Mouse (Mus musculus) embryonic facial prominence, embryonic 14.5 days (tissue): ENCODE results near the gene Rusc1. TPM values are rescaled to one million over a fixed set of nuclear protein-coding genes. Genes with fewer than 3 reads are reported as not detected.
A peak's percentile ranks its signal among the peaks of the same experiment; 100 is the strongest.

ENCODE experiments used
- ATAC-seq: fragments of 200-750 bp; cut with Nextera tagmentation; 2 replicates; pipeline ENCODE4 v1.8.0; 2017; ENCODE audit warnings: low read depth, moderate number of reproducible peaks, moderate TSS enrichment
- DNase-seq: peaks from one replicate; pipeline ENCODE4 v3.0.0-alpha.2; 2015; ENCODE audit warnings: low spot score
- H3K27ac ChIP-seq: fragments of 300-500 bp; sonication (generic); replicated peaks from 2 replicates; pipeline ENCODE4 v1.5.1; 2014; ENCODE audit warnings: low read depth, mild to moderate bottlenecking, low read length, moderate library complexity
- H3K27me3 ChIP-seq: fragments of 300-500 bp; sonication (generic); replicated peaks from 2 replicates; pipeline ENCODE4 v1.6.1; 2014; ENCODE audit warnings: low read length; ENCODE audit not compliant: control insufficient read depth, insufficient read depth
- H3K36me3 ChIP-seq: fragments of 300-500 bp; sonication (generic); 2 replicates; pipeline ENCODE4 v1.6.1; 2014; ENCODE audit warnings: low read length, mixed read lengths; ENCODE audit not compliant: control insufficient read depth, insufficient read depth
- H3K4me1 ChIP-seq: fragments of 300-500 bp; sonication (generic); 2 replicates; pipeline ENCODE4 v1.6.1; 2014; ENCODE audit warnings: antibody characterized with exemption, low read length; ENCODE audit not compliant: control insufficient read depth, insufficient read depth
- H3K4me2 ChIP-seq: fragments of 300-500 bp; sonication (generic); 2 replicates; pipeline ENCODE4 v1.6.1; 2014; ENCODE audit warnings: low read depth, mild to moderate bottlenecking, low read length, moderate library complexity, mixed read lengths
- H3K4me3 ChIP-seq: fragments of 300-500 bp; sonication (generic); 2 replicates; pipeline ENCODE4 v1.5.1; 2014; ENCODE audit warnings: low read depth, mild to moderate bottlenecking, low read length
- H3K9ac ChIP-seq: fragments of 300-500 bp; sonication (generic); 2 replicates; pipeline ENCODE4 v1.6.1; 2014; ENCODE audit warnings: low read depth, mild to moderate bottlenecking, low read length, moderate library complexity, mixed read lengths
- H3K9me3 ChIP-seq: fragments of 300-500 bp; sonication (generic); 2 replicates; pipeline ENCODE4 v1.6.1; 2016; ENCODE audit warnings: low read length; ENCODE audit not compliant: control insufficient read depth
- WGBS: fragments of 180-500 bp; shearing (Covaris S2); extraction: QIAGEN DNeasy Blood & Tissue Kit; methylation state at CpG from one replicate; pipeline ENCODE4 v1.1.7; 2014; 5-methylcytosine and 5-hydroxymethylcytosine counted together
- polyA plus RNA-seq: library from polyadenylated mRNA; unstranded; fragments of >200 nt; fragmentation: Nextera tagmentation; extraction: Ambion mirVana; gene quantifications from 2 replicates; pipeline ENCODE4 v1.2.1, GENCODE M21; 2014

Rusc1 gene
- polyA plus RNA-seq, 1 experiment from 2014 or later = 23.5 TPM

GRCm38 (mm10) chr3:89061696-89062095 lies 31.4 kb downstream of the Rusc1 start:
- DNase-seq (no peak), ATAC-seq (no peak)
- Histone ChIP-seq H3K9ac (no peak overlapping the region), H3K27me3 (no peaks in the 10 kb centered on the region), H3K4me3 (no peak overlapping the region), H3K4me2 (no peak overlapping the region), H3K27ac (no peak overlapping the region), H3K4me1 (no peaks in the 10 kb centered on the region), H3K36me3 (peaks cover 95% of the 10 kb centered on the region), H3K9me3 (no peaks in the 10 kb centered on the region)
- 92% methylated on average over 3 of the region's 3 CpGs for WGBS

GRCm38 (mm10) chr3:89058783-89059182 lies 34.3 kb downstream of the Rusc1 start:
- no peaks in the 10 kb centered on the region for H3K4me1 ChIP-seq
- 80% methylated on average over 3 of the region's 3 CpGs for WGBS
- peak; percentile 2 for DNase-seq
- H3K9ac ChIP-seq = no peak overlapping the region
- H3K4me2 ChIP-seq = no peak overlapping the region
- ATAC-seq = no peak
- H3K4me3 ChIP-seq = no peak overlapping the region
- no peaks in the 10 kb centered on the region for H3K9me3 ChIP-seq
- H3K36me3 ChIP-seq = peaks cover 96% of the 10 kb centered on the region
- no peaks in the 10 kb centered on the region for H3K27me3 ChIP-seq
- H3K27ac ChIP-seq = no peak overlapping the region

DNA sequence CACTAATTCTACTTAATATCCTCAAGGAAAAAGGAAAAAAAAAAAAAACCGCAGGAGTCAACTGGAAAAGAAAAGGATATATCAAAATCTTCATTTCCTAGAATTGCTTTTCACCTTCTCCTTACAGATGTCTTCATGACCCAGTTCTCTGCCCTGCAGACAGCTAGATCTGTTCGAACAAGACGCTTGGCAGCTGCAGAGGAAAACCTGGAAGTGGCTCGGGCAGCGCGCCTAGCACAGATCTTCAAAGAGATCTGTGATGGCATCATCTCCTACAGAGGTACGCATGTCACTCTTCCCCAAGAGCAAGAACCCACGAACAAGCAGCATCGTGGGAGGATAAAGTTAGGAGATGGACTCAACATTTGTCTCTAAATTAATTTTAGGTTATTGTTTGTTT lies 34.8 kb downstream of the Rusc1 start:
- Histone ChIP-seq H3K4me3 (no peak overlapping the region), H3K27me3 (no peaks in the 10 kb centered on the region), H3K4me1 (no peaks in the 10 kb centered on the region), H3K27ac (no peak overlapping the region), H3K9me3 (no peaks in the 10 kb centered on the region), H3K36me3 (peaks cover 96% of the 10 kb centered on the region), H3K9ac (no peak overlapping the region), H3K4me2 (no peak overlapping the region)
- 96% methylated on average over 9 of the region's 9 CpGs for WGBS
- DNase-seq (no peak), ATAC-seq (no peak)

- Histone ChIP-seq H3K27me3 (no peaks in the 10 kb centered on the region), H3K4me3 (no peak overlapping the region), H3K9me3 (no peaks in the 10 kb centered on the region), H3K27ac (no peak overlapping the region), H3K4me1 (no peaks in the 10 kb centered on the region), H3K4me2 (no peak overlapping the region), H3K36me3 (peaks cover 82% of the 10 kb centered on the region), H3K9ac (no peak overlapping the region)
- DNase-seq (no peak), ATAC-seq (no peak)
- WGBS = 92% methylated on average over 4 of the region's 4 CpGs
Observed at GRCm38 (mm10) chr3:89043359-89043758, 49.8 kb downstream of the Rusc1 start.

Other genes starting within 250 kb of the Rusc1 start
- gene Msto1, start 179.3 kb downstream of the Rusc1 start, polyA plus RNA-seq = 44.3 and 50.5 TPM in 2 replicates
- gene Ash1l, start 142.7 kb downstream of the Rusc1 start, polyA plus RNA-seq = 19.8 and 21.4 TPM in 2 replicates
- gene Dap3, start 142.1 kb downstream of the Rusc1 start, polyA plus RNA-seq = 125 and 138 TPM in 2 replicates
- not detected in 2 replicates for gene Gm43738, start 7.8 kb upstream of the Rusc1 start, polyA plus RNA-seq
- 183 and 205 TPM in 2 replicates for gene Fdps, start 8.6 kb upstream of the Rusc1 start, polyA plus RNA-seq
- gene Pklr, start 42.8 kb upstream of the Rusc1 start, polyA plus RNA-seq = 0.30 TPM in 1 of 2 replicates, not detected in the other
- gene Hcn3, start 66.9 kb upstream of the Rusc1 start, polyA plus RNA-seq = 1.4 and 2.8 TPM in 2 replicates
- 22.4 and 23.9 TPM in 2 replicates for gene Clk2, start 71.5 kb upstream of the Rusc1 start, polyA plus RNA-seq
- gene Scamp3, start 84.2 kb upstream of the Rusc1 start, polyA plus RNA-seq = 93.4 and 96.9 TPM in 2 replicates
- gene Fam189b, start 89.8 kb upstream of the Rusc1 start, polyA plus RNA-seq = 27.9 and 33.9 TPM in 2 replicates
- 47.8 and 54.5 TPM in 2 replicates for gene Gba, start 109.6 kb upstream of the Rusc1 start, polyA plus RNA-seq
- 51.5 and 52.0 TPM in 2 replicates for gene Thbs3, start 121.9 kb upstream of the Rusc1 start, polyA plus RNA-seq
- gene Mtx1, start 133.8 kb upstream of the Rusc1 start, polyA plus RNA-seq = 151 and 163 TPM in 2 replicates
- gene Muc1, start 135.7 kb upstream of the Rusc1 start, polyA plus RNA-seq = 2.0 and 4.1 TPM in 2 replicates
- gene Krtcap2, start 152.7 kb upstream of the Rusc1 start, polyA plus RNA-seq = 324 and 349 TPM in 2 replicates
- 3.7 and 4.7 TPM in 2 replicates for gene Trim46, start 153.0 kb upstream of the Rusc1 start, polyA plus RNA-seq
- gene Dpm3, start 166.0 kb upstream of the Rusc1 start, polyA plus RNA-seq = 151 and 177 TPM in 2 replicates
- 70.5 and 80.2 TPM in 2 replicates for gene Slc50a1, start 177.3 kb upstream of the Rusc1 start, polyA plus RNA-seq
- gene Efna1, start 187.8 kb upstream of the Rusc1 start, polyA plus RNA-seq = 33.8 and 35.8 TPM in 2 replicates
- 18.7 and 21.2 TPM in 2 replicates for gene Efna3, start 229.7 kb upstream of the Rusc1 start, polyA plus RNA-seq
- gene Efna4, start 244.7 kb upstream of the Rusc1 start, polyA plus RNA-seq = 17.5 and 20.7 TPM in 2 replicates